Mouse (Mus musculus) lung, postnatal 25 days (tissue): Measurements from ENCODE around the gene Hsd17b2.
A peak's percentile ranks its signal among the peaks of the same experiment; 100 is the strongest.

Source experiments
- DNase-seq: peaks from one replicate; pipeline ENCODE4 v3.0.0; 2022; ENCODE audit warnings: low spot score

Gene Hsd17b2

GRCm38 (mm10) chr8:117701859-117702258 is at the start of gene Hsd17b2:
Hsd17b2 (plus strand) TSS chr8:117701904.
- no peak for DNase-seq

- DNase-seq: no peak
These were observed 49.4 kb upstream of the Hsd17b2 start for GRCm38 (mm10) chr8:117652318-117652717.

GRCm38 (mm10) chr8:117658990-117659389 is 42.7 kb upstream of the Hsd17b2 start:
- DNase-seq: no peak

GRCm38 (mm10) chr8:117660358-117661031 is 41.2 kb upstream of the Hsd17b2 start:
- no peak for DNase-seq

- no peak for DNase-seq
These were observed 34.2 kb upstream of the Hsd17b2 start for GRCm38 (mm10) chr8:117667349-117668124.

GRCm38 (mm10) chr8:117670461-117670860 is 31.2 kb upstream of the Hsd17b2 start:
- DNase-seq: no peak

- DNase-seq: no peak
These were observed 29.1 kb upstream of the Hsd17b2 start for GRCm38 (mm10) chr8:117672558-117672957.

- peak; percentile 44 for DNase-seq
These were observed 28.3 kb upstream of the Hsd17b2 start, which contains the start of gene Sdr42e1 for GRCm38 (mm10) chr8:117673430-117673830. Sdr42e1 (minus strand) TSS chr8:117673689.

- DNase-seq: no peak
These were observed 26.5 kb upstream of the Hsd17b2 start for GRCm38 (mm10) chr8:117675171-117675570.

- DNase-seq: no peak
These were observed 25.2 kb upstream of the Hsd17b2 start for GRCm38 (mm10) chr8:117676460-117676859.

GRCm38 (mm10) chr8:117677011-117677410 is 24.7 kb upstream of the Hsd17b2 start:
- DNase-seq: no peak

GRCm38 (mm10) chr8:117678650-117679049 is 23.1 kb upstream of the Hsd17b2 start:
- DNase-seq: no peak

GRCm38 (mm10) chr8:117683925-117684472 is 17.7 kb upstream of the Hsd17b2 start:
- no peak for DNase-seq

GRCm38 (mm10) chr8:117684504-117684903 is 17.2 kb upstream of the Hsd17b2 start:
- DNase-seq: no peak

- no peak for DNase-seq
These were observed 13.8 kb upstream of the Hsd17b2 start for GRCm38 (mm10) chr8:117687890-117688289.

GRCm38 (mm10) chr8:117692131-117692530 is 9.6 kb upstream of the Hsd17b2 start:
- DNase-seq: no peak

GRCm38 (mm10) chr8:117695636-117696035 is 6.1 kb upstream of the Hsd17b2 start:
- DNase-seq: no peak

- no peak for DNase-seq
These were observed 4.5 kb upstream of the Hsd17b2 start for GRCm38 (mm10) chr8:117697248-117697647.

GRCm38 (mm10) chr8:117700699-117701098 is 1.0 kb upstream of the Hsd17b2 start:
- DNase-seq: no peak

GRCm38 (mm10) chr8:117701246-117701645 is 458 bp upstream of the Hsd17b2 start:
- DNase-seq: no peak

GRCm38 (mm10) chr8:117702701-117703100 is 997 bp downstream of the Hsd17b2 start:
- DNase-seq: no peak

- no peak for DNase-seq
These were observed 4.4 kb downstream of the Hsd17b2 start for GRCm38 (mm10) chr8:117706141-117706540.

GRCm38 (mm10) chr8:117712226-117712625 is 10.5 kb downstream of the Hsd17b2 start:
- no peak for DNase-seq
